Mouse (Mus musculus) heart, embryonic 14.5 days (tissue): ENCODE measurements around the gene Prkaa1. TPM values are rescaled to one million over a fixed set of nuclear protein-coding genes. Genes with fewer than 3 reads are reported as not detected.
"Not testable (repeated sequence)": the region's sequence is repeated elsewhere in the genome, so short reads cannot be mapped to it uniquely, and the experiment has no call there.

ENCODE experiments used
- ATAC-seq: fragments of 200-750 bp; cut with Nextera tagmentation; 2 replicates; pipeline ENCODE4 v1.8.0; 2017; ENCODE audit warnings: low read depth, moderate TSS enrichment; ENCODE audit not compliant: insufficient number of reproducible peaks, insufficient read depth, low FRiP score
- H3K27ac ChIP-seq, 2 experiments: fragments of 200-500 bp in 1 of 2; fragments of 300-500 bp in 1 of 2; sonication (generic) in 1 of 2; replicated peaks in 1 of 2; 2 replicates each; pipeline ENCODE4 v1.5.1; 2012 to 2014; ENCODE audit warnings: low read depth in 2 of 2, low read length in 2 of 2, control low read depth in 1 of 2, mild to moderate bottlenecking in 1 of 2, mixed read lengths in 1 of 2; ENCODE audit not compliant: control insufficient read depth in 1 of 2, insufficient read depth in 1 of 2
- H3K27me3 ChIP-seq: fragments of 300-500 bp; sonication (generic); 2 replicates; pipeline ENCODE4 v1.6.1; 2014; ENCODE audit warnings: mild to moderate bottlenecking, low read length, control low read depth; ENCODE audit not compliant: control insufficient read depth, insufficient read depth
- H3K36me3 ChIP-seq: fragments of 300-500 bp; sonication (generic); 2 replicates; pipeline ENCODE4 v1.6.1; 2014; ENCODE audit warnings: mild to moderate bottlenecking, control low read depth, low read length, mixed read lengths; ENCODE audit not compliant: control insufficient read depth, insufficient read depth
- H3K4me1 ChIP-seq, 2 experiments: fragments of 200-500 bp in 1 of 2; fragments of 300-500 bp in 1 of 2; sonication (generic) in 1 of 2; 2 replicates each; pipeline ENCODE4 v1.6.1; 2012 to 2014; ENCODE audit warnings: low read length in 2 of 2, control low read depth in 1 of 2, mixed read lengths in 1 of 2; ENCODE audit not compliant: control insufficient read depth in 2 of 2, insufficient read depth in 2 of 2
- H3K4me2 ChIP-seq: fragments of 300-500 bp; sonication (generic); 2 replicates; pipeline ENCODE4 v1.6.1; 2014; ENCODE audit warnings: mild to moderate bottlenecking, low read length
- H3K4me3 ChIP-seq, 2 experiments: fragments of 200-500 bp in 1 of 2; fragments of 300-500 bp in 1 of 2; sonication (generic) in 1 of 2; 2 replicates each; pipeline ENCODE4 v1.5.1; 2012 to 2014; ENCODE audit warnings: low read length in 2 of 2, mild to moderate bottlenecking in 2 of 2, control low read depth in 1 of 2, low read depth in 1 of 2, moderate library complexity in 1 of 2; ENCODE audit not compliant: control insufficient read depth in 1 of 2, insufficient read depth in 1 of 2
- H3K9ac ChIP-seq: fragments of 300-500 bp; sonication (generic); 2 replicates; pipeline ENCODE4 v1.6.1; 2014; ENCODE audit warnings: mild to moderate bottlenecking, low read length
- H3K9me3 ChIP-seq: fragments of 300-500 bp; sonication (generic); 2 replicates; pipeline ENCODE4 v1.6.1; 2016; ENCODE audit warnings: low read length, control low read depth; ENCODE audit not compliant: control insufficient read depth
- WGBS: fragments of 180-500 bp; shearing (Covaris S2); extraction: QIAGEN DNeasy Blood & Tissue Kit; methylation state at CpG from one replicate; pipeline ENCODE4 v1.1.7; 2014; 5-methylcytosine and 5-hydroxymethylcytosine counted together
- polyA plus RNA-seq: library from polyadenylated mRNA; unstranded; fragments of >200 nt; fragmentation: Nextera tagmentation; extraction: Ambion mirVana; gene quantifications from 2 replicates; pipeline ENCODE4 v1.2.1, GENCODE M21; 2014

The Prkaa1 gene
- polyA plus RNA-seq, 1 experiment from 2014 or later: 20.9 TPM

- WGBS: 89% methylated on average over 2 of the region's 2 CpGs
- no peak overlapping the region for H3K27ac ChIP-seq
- ATAC-seq: no peak
- no peaks in the 10 kb centered on the region for H3K9me3 ChIP-seq
- H3K27me3 ChIP-seq: no peaks in the 10 kb centered on the region
- H3K4me1 ChIP-seq: peaks cover 7 to 34% of the 10 kb centered on the region in 2 experiments; a peak in 3 of 4 replicates
- peaks cover 70% of the 10 kb centered on the region for H3K36me3 ChIP-seq
- no peak overlapping the region for H3K9ac ChIP-seq
- no peak overlapping the region for H3K4me2 ChIP-seq
- H3K4me3 ChIP-seq: no peak overlapping the region
Measured at GRCm38 (mm10) chr15:5119707-5120106, 24.0 kb upstream of the Prkaa1 start.

- no peak overlapping the region for H3K27ac ChIP-seq
- H3K4me1 ChIP-seq: peaks cover 3 to 26% of the 10 kb centered on the region in 2 experiments; a peak in 3 of 4 replicates
- 86% methylated on average over 12 of the region's 12 CpGs for WGBS
- no peaks in the 10 kb centered on the region for H3K9me3 ChIP-seq
- H3K36me3 ChIP-seq: peaks cover 75% of the 10 kb centered on the region
- no peak overlapping the region for H3K4me3 ChIP-seq
- no peak for ATAC-seq
- no peaks in the 10 kb centered on the region for H3K27me3 ChIP-seq
- no peak overlapping the region for H3K4me2 ChIP-seq
- H3K9ac ChIP-seq: no peak overlapping the region
Measured at GRCm38 (mm10) chr15:5121535-5122313, 21.9 kb upstream of the Prkaa1 start.

- H3K27me3 ChIP-seq: no peaks in the 10 kb centered on the region
- ATAC-seq: no peak
- H3K4me3 ChIP-seq: no peak overlapping the region
- H3K4me1 ChIP-seq: no peaks in the 10 kb centered on the region
- no peaks in the 10 kb centered on the region for H3K9me3 ChIP-seq
- no peak overlapping the region for H3K27ac ChIP-seq
- H3K4me2 ChIP-seq: no peak overlapping the region
- no peak overlapping the region for H3K9ac ChIP-seq
- peaks cover 32% of the 10 kb centered on the region for H3K36me3 ChIP-seq
- 74% methylated on average over 4 of the region's 4 CpGs for WGBS
Measured at GRCm38 (mm10) chr15:5126456-5126855, 17.2 kb upstream of the Prkaa1 start.

GRCm38 (mm10) chr15:5127487-5127886 lies 16.2 kb upstream of the Prkaa1 start:
- 86% methylated on average over 2 of the region's 2 CpGs for WGBS
- Histone ChIP-seq H3K27ac (no peak overlapping the region), H3K4me1 (no peaks in the 10 kb centered on the region), H3K4me3 (no peak overlapping the region), H3K4me2 (no peak overlapping the region), H3K9me3 (no peaks in the 10 kb centered on the region), H3K36me3 (peaks cover 22% of the 10 kb centered on the region), H3K9ac (no peak overlapping the region), H3K27me3 (no peaks in the 10 kb centered on the region)
- ATAC-seq: no peak

- Histone ChIP-seq H3K36me3 (peaks cover 15% of the 10 kb centered on the region), H3K9me3 (no peaks in the 10 kb centered on the region), H3K4me2 (no peak overlapping the region), H3K27ac (no peak overlapping the region), H3K4me3 (no peak overlapping the region), H3K27me3 (no peaks in the 10 kb centered on the region), H3K4me1 (no peaks in the 10 kb centered on the region), H3K9ac (no peak overlapping the region)
- WGBS: 51% methylated on average over 5 of the region's 5 CpGs
- ATAC-seq: no peak
Measured at GRCm38 (mm10) chr15:5128176-5128940, 15.3 kb upstream of the Prkaa1 start.

- Histone ChIP-seq H3K4me2 (no peak overlapping the region), H3K9me3 (no peaks in the 10 kb centered on the region), H3K4me3 (no peak overlapping the region), H3K4me1 (no peaks in the 10 kb centered on the region), H3K9ac (no peak overlapping the region), H3K36me3 (peaks cover 10% of the 10 kb centered on the region), H3K27ac (no peak overlapping the region), H3K27me3 (no peaks in the 10 kb centered on the region)
- 88% methylated on average over 12 of the region's 12 CpGs for WGBS
- no peak for ATAC-seq
Measured at GRCm38 (mm10) chr15:5129111-5129805, 14.4 kb upstream of the Prkaa1 start.

- H3K4me2 ChIP-seq, ATAC-seq, H3K27me3 ChIP-seq, H3K4me3 ChIP-seq, H3K27ac ChIP-seq, H3K4me1 ChIP-seq, H3K36me3 ChIP-seq, H3K9me3 ChIP-seq, H3K9ac ChIP-seq: not testable (repeated sequence)
- 52% methylated on average over 14 of the region's 14 CpGs for WGBS
Measured at GRCm38 (mm10) chr15:5130887-5131668, 12.6 kb upstream of the Prkaa1 start.
